Mouse (Mus musculus): ENCODE measurements around the gene Slc16a1.
"Not testable (repeated sequence)": the region's sequence is repeated elsewhere in the genome, so short reads cannot be mapped to it uniquely, and the experiment has no call there.

Slc16a1 gene

DNA sequence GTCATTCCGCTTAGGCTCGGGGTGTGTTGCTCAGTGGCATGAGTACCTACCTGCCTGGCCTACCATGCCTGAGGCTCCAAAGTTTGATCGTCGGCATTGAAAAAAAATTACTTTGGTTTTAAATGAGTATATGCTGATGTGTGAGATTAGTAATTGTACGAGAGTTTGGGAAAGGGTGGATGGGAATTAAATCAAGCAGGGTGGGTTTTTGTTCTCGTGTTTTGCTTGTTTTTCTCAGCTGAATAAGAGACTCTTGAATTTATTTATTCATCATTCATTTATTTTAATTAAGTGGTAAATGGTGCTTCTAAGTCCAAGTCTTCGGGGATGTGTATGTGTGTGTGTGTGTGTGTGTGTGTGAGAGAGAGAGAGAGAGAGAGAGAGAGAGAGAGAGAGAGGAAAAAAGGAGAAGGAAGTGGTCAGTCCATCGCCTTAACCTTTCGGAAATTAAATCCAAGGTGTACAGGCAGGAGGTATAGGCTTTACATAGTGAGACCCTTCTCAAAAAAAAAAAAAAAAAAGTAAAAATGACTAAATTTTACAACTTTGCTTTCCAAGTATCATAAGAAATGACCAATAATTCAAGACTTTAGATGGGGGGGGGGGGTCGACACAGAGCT lies 1.4 kb downstream of the Slc16a1 start:
- DNase-seq, result no peak

DNA sequence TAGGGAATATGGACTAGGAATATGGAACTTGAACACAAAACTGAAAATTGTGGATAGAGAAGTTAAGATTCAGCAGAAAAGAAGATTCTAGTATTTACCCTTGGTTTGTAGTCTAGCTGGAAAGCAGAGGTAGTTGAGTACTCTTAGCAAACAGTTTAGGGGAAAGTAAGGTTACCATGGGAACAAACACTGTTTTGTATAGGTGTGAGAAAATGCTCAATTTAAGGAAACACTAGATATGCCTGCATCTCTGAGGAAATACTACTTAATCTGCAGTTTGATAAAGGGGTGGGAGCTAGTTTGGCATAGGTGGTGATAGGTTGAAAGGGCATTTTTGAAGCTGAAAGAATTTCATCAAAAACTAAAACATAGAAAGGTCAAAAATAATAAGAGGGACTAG lies 2.4 kb downstream of the Slc16a1 start:
- DNase-seq, result no peak

DNA sequence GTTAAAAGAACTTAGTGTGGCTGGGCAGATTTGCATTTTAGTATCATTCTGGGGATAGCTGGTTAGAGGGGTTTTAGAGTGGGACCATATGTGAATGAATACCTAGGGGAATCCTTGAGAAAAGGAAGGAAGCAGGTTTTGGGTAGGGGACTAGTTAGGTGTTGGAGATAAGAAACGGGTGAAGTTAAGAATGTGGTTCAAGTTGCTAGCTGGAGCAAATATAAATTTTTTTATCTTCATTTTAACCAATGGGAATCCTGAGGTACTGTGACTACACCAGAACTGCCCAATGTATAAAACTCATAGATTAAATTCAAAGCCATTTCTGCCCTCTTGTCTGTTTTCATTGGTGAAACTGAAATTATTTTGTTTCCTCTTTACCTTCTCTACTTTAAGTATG lies 2.8 kb downstream of the Slc16a1 start:
- DNase-seq, result no peak

DNA sequence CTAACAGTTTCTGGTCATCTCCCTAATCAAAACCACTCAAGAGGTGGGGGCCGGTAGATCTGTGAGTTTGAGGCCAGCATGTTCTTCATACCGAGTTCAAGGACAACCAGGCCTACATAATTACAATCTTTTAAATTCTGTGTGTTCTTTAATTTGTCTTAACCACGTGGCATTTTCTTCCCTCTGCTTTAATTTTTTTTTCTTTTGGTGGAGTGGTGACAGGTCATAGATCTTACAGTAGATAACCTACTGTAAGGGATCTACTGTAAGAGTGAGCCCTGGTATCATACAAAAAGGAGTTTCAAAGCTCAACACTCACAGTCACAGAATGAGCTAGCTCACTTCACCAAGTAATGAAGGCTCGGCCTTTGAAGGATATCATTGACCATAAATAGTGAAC lies 4.6 kb downstream of the Slc16a1 start:
- no peak for DNase-seq

DNA sequence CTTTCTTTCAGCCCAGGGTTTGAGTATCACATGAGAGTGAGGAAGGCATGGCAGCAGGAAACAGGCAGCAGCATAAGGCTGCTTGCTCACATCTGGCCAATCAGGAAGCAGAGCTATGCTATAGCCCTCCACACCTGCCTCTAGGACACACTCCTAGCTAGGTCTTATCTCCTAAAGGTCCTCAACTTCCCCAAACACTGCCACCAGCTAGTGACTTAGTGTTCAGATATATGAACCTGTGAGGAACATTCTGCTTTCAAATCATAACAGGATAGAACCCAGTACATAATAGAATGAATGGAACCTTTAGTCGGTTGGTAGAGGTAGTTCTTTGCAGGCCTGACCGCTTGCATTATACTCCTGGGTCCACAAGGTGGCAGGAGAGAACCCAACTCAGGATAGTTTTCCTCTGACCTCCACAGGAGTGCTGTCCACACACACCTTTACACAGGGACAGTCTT lies 5.4 kb downstream of the Slc16a1 start:
- peak; percentile 59 for DNase-seq

DNA sequence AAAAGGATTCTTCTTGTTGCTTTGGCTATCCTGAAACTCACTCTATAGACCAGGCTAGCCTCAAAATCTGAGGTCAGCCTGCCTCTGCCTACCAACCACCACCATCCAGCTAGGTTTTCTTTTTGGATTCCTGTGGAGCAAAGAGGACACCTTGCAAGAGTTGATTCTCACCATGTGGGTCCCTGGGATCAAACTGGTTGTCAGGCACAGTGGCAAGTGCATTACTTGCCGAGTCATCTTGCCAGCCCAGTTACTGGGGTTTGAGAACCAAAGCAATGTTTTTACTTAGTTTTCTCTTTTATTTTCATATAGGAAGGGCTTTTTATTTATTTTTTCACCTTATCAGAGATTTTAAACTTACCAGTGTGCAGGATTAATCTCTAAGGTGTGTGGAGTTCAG lies 5.9 kb downstream of the Slc16a1 start:
- no peak for DNase-seq

DNA sequence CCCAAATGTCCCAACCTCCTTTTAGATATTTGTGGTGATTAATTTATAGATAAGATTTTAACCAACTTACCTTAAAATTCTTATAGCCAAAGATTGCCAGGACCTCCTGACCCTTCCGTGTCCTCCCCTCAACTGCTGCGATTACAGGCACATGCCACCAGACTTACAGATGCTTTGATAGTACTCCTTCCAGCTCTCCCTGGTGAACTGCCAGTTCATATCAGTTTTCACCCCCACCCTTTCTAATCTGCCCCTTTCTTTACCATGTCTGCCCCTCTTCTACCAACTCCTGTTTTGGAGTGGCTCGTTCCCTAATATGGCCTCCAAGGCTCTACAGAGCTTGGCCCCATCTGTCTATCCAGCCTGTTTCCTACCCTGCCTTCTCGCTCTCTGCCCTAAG lies 15.8 kb downstream of the Slc16a1 start:
- no peak for DNase-seq

DNA sequence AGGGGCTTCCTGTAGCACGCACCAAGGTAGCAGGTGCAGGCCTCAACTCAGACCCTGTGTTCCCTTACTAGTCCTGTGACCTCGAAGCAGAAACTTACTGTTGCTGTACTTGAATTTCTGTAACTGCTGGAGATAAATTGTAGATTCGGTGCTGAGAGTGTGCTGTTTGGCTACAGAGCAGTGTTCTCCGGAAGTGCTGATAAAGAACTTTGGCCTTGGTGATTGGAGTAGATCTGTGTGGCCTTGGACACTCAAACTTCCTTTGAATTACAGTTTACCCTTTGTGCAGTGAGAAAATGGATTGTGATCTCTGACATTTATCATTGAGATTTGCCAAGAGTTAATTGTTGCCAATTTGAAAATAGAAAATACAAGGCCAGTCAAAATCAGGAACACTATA lies 16.5 kb downstream of the Slc16a1 start:
- no peak for DNase-seq

DNA sequence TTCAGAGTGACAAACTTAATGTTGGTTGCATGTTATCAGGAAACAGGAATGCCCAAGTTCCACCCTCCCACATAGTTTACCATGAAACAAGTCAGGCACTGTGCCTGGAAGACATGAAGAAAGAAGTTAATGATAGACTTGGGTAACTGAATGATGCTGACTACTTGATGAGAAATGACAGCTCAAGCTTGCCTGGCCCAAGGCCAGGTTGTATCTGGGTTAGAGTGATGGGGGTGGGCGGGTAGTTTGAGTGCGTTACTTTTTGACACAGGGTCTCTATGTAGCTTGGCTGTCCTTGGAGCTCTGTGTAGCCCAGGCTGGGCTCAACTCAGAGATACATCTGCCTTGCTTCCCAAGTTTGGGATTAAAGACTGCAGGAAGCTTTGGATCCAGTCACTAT lies 20.2 kb downstream of the Slc16a1 start:
- DNase-seq, result no peak

DNA sequence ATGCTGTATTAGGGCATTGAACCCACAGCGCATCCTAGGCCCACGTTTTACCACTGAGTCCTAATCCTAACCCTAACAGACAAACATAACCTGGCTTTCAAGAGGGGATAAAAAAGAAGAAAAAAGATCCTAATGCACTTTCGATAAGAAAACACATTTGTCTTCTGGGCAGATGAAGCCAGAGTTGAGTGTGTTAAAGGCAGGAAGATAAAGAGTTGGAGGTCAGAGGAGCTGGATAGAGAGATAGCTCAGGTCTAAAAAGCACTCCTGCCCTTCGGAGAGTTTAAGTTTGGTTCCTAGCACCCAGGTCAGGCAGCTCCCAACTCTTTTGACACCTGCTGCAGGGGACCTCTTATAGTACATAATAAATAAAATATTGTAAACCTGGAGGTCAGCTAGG lies 21.3 kb downstream of the Slc16a1 start:
- no peak for DNase-seq

DNA sequence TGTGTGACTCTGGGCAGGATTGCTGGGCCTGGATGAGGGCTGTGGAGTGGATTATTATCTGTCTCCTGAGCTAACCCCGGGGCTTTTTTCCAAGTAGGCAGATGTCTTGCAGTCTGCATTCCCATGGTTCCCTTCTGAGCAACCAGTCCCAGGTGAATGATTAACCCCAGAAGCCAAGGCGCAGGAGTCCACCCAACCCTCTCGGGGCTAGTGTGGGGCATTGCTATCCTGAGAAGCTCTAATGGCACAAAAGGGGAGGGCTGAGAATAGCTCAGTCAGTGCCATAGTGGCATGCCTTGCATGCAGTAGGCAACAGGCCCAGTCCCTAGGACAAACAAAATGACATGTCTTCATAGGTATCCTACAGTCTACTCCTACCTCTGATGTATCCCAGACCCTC lies 22.1 kb downstream of the Slc16a1 start:
- DNase-seq, result peak; percentile 24

DNA sequence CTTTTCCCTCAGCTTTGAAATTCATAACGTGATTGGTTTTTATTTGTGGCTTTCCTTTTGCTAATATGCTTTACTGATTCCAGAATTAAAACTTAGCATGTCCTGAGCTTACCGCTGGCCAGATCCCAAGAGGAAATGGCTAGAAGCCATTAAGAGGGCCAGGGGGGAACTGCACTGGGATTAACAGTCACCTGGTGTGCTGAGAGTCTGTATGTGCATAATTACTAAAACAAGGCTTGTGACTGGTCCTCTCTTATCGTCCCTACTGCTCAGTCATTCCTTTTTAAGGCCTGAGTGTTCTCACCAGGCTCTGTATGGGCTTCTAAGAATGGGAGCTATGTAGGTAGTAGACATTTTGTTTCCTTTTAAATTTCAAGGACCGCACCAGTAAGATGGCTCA lies 23.5 kb downstream of the Slc16a1 start:
- no peak for DNase-seq

DNA sequence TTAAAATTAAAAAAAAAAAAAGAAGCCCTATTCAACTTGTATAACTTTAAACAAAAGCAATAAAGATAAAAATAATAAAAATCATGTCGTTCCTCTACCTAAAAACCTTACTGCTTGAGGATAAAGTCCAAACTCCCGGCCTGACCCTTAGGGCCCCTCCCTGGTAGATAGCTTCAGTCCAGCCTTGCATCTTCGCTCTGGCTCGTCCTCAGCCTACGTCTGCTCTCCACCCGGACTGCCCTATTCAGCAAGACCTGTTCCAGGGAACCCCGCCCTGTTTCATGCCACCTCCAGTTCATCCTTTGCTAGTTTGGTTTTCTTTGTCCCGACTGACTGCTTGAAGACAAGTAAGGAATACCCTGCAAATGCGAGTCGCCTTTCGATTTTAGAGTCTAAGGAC lies 24.5 kb downstream of the Slc16a1 start:
- no peak for DNase-seq

DNA sequence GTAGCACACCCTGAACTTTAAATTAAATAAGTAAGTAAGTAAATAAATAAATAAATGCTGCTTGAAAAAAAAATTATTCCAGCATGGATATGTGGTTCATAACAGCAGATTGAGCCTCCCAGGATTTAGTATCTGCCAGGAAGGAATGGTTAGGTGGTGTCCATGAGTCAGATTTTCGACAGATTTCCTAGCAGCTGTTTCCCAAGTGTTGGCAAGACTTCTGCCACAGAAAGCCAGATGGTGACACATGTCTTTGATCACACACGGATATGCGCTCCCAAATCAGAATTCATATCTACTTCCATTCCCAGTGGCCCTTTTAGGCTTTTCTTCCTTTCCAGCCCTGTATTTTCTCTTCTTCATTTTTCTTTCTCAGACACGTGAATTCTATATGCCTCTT lies 28.5 kb downstream of the Slc16a1 start:
- DNase-seq, result no peak

DNA sequence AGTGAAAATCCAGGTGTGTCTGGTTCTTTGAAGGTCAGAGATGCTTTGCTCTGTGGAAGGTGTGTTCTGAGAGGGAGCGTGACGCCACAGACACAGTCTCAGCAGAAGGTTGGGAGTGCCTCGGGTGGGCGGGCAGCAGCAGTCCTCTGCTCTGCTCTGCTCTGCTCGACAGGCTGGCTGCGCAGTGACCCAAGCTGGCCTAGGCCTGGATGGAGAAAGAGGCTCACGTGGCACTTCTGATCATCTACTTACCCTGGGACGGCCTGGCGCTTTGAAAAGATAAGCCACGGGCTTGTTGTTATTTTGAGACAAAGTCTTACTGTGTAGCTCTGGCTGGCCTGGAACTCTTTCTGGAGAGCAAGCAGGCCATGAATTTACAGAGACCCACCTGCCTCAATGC lies 29.0 kb downstream of the Slc16a1 start:
- DNase-seq, result no peak

DNA sequence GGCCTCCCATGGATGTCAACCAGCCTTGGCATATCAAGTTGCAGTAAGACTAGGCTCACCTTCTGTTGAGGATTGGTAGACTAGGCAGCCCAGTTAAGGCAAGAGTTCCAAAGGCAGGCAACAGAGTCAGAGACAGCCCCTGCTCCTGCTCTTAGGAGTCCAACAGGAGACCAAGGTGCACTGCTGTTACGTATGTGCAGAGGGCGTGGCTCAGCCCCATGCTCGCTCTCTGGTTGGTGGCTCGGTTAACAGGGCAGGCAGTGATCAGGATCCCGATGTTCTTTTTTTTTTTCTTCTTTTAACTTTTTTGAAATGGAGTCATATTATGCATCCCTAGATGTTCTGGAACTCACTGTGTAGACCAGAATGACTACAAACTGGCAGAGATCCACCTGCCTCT lies 30.5 kb downstream of the Slc16a1 start:
- DNase-seq, result no peak

DNA sequence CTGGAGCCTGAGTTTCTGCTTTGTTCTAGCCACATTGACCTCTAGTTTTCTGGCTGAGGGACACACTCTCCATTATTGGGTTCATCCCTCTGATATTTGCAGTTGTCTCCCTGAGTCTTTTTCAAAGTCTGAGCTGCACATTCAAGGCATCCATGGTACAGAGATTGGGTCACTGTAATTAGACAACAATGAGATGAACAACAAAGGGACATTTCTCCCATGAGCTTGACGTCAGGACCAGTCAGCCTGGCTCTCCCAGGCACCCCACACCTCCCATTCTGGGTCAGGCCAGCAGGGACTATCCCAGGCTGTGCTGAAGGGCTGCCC lies 31.4 kb downstream of the Slc16a1 start:
- no peak for DNase-seq

DNA sequence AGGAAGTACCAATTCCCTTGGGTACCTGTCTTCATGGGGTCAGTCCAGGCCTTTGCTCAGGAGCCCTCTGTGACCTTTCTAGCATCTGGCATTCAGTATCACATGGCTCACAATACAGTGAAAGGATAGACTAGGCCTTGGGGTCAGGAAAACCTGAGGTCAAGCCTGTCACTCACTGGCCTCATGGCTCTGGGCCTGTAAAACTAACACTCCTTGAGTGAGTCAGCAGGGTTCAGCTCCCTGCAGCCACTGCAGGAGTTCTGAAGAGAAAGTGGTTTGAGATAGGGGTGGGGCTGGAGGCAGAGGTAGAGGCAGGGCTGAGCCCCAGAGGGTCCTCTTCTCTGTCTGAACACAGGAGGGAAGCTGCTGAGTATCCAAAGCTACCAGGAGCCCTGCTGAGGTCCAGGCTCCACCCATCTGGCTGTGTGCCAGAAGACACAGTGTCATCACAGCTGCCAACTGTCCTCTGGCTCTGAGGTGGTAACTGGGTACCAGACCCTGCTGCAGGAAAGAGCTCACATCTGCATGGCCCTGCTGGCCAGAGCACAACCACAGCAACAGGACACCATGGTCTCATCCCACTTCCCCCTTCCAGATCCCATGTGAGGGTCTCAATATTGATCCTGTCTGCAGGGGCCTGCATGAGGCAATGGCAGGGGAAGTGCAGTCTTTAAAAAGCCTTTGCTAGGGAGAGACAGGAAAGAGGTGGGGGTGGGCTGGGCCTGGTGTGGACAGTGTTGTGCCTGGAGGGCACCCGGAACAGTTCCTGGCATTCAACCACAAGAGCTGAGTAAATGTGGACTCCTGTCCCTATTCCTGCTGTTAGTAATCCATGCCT lies 31.9 kb downstream of the Slc16a1 start:
- not testable (repeated sequence) for DNase-seq

DNA sequence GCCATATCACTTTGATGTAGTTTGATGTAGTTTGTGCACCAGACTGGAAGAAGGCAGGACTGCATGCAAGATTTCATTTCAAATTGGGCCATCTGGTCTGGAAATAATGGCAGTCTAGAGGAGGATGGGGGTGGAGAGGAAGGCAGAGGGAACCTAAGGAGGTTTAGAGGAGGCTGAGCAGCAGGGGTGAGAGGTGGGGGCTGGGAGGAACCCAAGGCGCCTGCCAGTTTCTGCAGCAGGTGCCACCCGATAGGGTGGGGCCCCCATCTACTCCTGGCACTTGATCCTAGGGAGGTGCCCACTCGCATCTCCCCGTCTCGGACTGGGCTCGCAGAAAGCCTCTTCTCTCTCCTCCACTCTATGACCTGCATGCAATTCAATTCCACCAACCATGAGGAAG lies 33.1 kb downstream of the Slc16a1 start:
- no peak for DNase-seq

DNA sequence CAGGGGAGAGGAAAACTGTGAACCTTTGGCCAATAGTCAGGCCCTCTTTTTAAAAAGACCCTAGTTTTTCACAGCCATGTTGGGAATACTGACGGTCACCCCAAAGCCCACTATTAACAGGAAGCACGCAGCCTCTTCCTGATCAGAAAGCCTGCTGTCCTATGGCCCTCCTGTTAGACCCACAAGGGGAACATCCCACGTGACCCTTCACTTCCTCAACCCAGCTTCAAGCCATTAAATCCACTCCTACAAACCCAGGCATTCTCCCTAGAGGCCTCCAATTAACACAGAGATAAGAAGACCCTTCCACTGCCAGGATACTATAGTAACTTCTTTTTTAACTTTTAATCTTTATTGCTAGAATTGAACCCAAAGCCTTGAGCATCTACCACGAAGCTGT lies 33.6 kb downstream of the Slc16a1 start:
- DNase-seq, result no peak

DNA sequence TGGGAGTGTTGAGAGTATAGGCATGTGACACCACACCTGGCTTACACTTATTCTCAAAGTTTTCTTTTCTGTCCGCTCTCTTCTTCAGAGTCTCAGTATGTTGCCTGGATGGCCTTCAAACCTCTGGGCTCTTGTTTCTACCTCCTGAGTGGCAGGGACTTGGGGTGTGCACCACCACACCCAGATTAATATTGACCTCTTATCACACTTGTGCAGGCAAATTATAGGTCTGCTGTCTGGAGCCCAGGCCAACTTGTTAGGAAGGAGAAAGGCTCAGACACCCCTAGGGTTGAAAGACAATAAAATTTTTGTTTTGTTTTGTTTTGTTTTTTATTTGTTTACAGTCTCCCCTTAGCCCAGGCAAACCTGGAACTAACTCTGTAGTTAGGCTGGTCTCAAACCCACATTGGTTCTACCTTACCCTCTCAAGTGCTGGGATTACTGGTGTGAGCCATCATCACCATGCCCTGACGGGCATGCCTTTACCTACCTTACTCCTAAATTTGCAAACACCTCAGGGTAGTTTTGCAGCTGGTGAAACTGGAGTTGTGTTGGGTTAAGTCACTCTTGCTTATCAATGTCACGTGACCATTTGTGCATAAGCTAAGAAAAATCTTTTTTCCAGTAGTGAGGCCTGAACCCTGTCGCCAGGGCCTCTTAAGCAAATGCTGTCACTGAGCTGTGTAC lies 35.3 kb downstream of the Slc16a1 start:
- DNase-seq, result no peak

DNA sequence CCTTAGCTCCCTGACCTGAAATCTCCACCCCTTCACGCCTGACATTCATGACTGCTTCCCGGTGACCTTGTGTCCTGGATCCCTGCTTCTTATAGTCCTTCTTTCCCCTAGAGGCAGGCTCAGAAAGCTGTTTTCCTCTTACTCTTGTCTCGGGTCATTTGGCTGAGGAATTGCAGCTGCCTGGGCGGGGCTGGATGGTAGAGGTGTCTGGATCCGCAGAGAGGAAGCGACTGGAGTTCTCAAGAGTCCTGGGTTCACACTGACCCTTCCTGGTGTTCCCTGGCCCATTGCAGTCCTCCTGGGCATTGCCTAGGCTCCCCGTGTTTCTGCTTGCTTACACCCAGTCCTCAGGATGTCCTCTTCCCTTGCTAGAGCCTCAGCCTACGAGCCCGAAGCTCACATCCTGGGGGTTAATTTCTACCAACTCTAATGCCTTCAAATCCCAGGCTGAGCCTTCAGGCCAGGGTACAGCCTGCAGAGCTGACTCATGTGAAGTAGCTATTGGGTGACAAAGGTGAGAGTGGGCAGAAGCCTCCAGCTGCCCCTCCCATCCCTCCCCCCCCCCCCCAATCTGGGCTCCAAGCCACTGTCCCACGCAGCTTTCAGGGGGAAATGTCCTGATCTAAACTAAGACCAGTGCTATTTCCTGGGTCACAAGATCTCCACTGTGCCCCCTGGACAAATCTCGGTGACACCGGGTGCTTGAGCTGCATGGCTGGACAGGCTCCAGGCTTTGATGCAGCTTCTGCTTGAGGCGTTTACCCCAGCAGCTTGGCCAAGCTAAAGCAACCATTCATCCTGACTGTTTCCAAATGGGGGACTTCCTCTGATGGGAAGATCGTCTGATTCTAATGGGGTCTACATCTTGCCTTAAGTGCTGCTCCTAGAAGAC lies 36.1 kb downstream of the Slc16a1 start:
- DNase-seq, result no peak

DNA sequence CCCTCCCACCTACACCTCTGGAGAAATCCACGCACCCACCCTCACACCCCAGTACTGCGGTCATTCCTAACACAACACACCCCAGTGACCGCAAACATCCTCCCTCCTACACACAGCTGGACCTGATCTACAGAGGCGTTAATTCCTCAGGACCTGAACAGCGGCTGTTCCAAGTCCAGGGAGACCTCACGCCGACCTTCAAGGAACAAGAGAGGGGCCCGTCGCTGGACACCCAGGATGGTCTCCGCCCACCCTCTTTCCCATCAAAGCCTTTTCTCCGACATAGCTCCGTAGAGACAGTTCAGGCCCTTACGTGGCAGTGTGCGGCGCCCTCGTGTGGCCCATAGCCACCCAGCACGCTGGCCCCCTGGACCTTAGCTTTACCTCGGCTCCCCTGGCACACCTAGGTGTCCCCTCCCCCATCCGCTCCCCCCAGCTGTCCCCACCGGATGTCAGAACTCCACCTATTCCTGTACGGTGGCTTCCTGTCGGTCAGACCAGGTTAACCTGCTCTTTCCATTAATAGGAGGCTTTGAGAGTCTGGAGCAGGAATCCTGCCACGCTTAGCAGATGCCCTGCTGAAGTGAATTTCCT lies 36.9 kb downstream of the Slc16a1 start:
- DNase-seq, result peak; percentile 79
